Mouse (Mus musculus): Measurements from ENCODE around the gene Gzmk.

The Gzmk gene

DNA sequence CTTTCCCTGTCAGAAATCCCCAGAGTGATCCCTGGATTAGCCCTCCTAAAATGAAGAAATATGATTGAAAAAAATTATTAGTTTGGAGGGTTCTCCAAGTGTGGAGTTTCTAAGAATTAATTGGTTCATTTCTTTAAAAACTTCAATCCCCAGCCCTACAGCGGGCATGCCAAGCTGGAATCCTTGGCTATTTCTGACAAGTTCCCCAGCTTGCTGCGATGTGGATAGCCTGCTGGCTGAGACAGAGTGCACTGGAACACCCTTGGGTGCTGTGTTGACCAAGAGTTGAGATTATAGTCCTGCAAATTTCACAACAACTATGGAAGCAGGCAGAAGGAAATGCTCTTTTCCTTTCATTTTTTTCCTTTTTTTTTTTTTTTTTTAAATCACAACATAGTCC lies 24.1 kb downstream of the Gzmk start:
- no peak for DNase-seq

DNA sequence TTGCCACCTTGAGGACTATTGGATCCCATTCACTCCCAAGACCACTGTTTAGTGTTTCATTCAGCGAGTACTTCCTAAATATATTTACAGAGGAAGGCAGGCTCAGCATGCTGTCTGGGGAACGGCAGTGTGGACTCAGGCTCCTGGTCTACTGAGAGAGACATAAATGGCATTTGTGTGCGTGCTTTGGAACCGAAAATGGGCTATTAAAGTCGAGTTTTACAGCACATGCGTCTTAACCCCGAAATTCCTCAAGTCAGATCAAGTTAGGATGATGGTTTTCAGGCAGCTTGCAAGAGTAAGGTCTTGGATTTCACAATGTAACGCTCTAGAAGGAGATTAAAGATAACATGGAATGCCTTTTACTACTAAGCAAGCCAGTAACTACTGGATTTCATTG lies 25.0 kb downstream of the Gzmk start:
- no peak for DNase-seq

DNA sequence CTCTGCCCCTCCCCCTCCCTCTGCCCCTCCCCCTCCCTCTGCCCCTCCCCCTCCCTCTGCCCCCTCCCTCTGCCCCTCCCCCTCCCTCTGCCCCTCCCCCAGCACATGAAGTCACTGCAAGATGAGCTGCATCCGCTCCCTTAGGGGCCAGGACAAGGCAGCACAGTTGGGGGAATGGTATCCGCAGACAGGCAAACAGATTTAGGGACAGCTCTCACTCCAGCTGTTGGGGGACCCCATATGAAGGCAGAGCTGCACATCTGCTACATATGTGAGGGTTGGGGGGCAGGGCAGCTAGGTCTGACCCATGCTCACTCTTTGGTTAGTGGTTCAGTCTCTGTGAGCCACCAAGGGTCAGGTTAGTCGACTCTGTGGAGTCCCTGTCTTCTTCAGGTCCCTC lies 26.4 kb downstream of the Gzmk start:
- no peak for DNase-seq

DNA sequence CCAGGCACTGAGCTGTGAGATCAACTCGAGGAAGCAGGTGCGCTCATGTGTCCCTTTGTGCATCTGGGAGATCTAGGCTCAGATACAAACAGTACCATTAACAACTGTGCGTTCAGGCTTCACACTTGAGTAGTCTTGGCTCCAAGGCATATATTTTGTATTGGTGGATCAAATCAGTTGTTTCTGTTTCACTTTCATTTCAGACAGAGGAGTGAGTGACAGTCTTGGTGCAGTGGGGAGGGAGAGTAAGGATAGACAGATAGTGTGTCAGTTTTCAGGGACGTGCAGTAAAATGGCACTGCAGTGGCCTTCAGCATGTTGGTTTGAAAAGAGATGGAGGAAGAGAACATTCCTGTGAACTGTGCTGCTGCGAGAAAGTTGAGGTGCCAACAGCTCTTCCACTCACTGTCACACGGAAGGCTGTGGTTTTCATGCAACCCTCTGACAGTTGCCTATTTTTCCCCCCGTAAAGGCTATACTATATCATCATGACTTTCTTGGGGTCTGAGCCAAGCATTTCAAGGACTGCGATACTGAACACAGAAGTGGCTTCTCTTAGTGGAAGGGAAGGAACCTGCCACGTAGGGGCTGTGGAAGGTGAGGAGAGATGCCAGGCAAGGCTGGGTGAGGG lies 27.7 kb downstream of the Gzmk start:
- DNase-seq: no peak

GRCm38 (mm10) chr13:113196808-113197674 lies 28.7 kb downstream of the Gzmk start:
- DNase-seq: no peak

GRCm38 (mm10) chr13:113183720-113184119 lies 42.0 kb downstream of the Gzmk start:
- no peak for DNase-seq

GRCm38 (mm10) chr13:113183310-113183709 lies 42.4 kb downstream of the Gzmk start:
- DNase-seq: no peak

- no peak for DNase-seq
Measured at GRCm38 (mm10) chr13:113174162-113174561, 51.5 kb downstream of the Gzmk start.

- no peak for DNase-seq
Measured at GRCm38 (mm10) chr13:113170256-113170655, 55.5 kb downstream of the Gzmk start.

DNA sequence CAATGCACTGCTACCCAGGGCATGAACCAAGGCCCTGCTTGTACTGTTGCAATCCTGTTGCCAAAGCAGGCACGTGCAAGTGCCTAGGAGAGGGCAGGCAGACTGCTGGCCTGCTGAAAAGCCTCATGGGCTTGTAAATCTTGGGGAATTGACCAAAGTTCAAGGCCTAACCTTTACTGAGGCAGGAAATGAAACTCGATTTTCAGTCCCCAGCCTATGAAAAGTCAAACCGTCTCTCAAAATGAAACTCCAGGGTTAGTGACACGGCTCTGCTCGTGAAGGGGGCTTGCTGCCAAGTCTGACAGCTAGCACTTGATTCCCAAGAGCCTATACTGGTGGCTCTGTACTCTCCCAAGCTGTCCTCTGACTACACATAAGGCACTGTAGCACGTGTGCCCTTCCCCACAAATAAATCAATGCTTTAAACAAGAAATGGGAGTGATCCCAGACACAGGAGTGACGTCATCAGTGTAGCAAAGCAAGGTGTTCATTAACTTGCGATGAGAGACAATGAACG lies 57.6 kb downstream of the Gzmk start:
- DNase-seq: no peak

DNA sequence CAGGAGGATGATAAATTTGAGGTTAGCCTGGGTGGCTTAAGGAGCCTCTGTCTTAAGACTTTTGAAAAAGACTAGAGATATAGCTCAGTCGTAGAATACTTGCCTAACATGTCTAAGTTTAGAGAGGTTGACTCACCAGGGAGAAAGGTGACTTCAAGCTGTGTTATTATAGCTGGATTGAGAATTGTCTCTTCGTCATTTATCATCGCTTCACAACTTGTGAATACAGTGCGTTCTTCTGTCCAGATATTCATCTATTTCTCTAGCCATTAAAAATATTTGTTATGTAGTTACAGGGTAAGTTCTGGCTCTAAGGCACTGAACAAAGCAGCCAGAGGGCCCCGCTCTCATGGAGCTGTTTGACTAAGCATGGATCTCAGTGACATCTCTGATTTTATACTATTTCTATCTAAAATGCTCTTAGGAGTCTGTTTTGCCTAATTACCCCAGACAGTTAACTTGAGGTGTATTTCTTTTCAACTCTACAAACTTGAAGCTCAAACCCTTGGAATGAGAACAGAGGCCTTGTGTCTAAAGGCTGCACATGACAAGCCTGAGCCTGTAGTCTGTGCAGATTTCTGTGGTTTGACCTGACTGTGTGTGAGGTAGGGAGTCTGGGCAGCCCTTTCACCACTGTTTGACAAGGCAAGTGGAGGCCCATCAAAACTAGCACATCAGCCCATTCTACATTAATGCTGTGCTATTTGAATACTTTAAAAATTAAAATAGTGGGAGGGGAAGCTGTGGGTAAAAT lies 61.3 kb downstream of the Gzmk start:
- no peak for DNase-seq

GRCm38 (mm10) chr13:113151556-113151955 lies 74.2 kb downstream of the Gzmk start:
- no peak for DNase-seq

DNA sequence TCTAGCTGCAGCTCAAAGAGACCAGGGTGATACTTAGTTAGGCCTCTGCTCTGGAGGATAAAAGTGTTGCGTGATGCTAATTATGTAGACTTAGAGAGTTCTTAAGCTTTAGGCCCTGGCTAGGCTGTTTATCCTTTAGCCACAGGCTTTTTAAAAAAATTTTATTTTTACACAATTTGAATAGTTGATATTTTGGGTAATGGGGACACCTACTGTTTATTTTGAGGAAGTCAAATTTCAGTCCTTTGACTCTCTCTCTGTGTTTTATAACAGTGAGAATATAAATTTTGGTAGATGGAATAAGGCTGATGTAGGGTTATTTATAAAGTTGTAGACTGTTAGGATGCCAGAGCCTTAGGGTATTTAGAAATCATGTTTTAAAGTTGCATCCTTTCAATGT lies 86.1 kb downstream of the Gzmk start:
- DNase-seq: no peak

GRCm38 (mm10) chr13:113129974-113130373 lies 95.7 kb downstream of the Gzmk start:
- DNase-seq: no peak

Data from kidney, postnatal 14 days (tissue).